Mouse (Mus musculus): ENCODE measurements at regions not wholly inside any gene's neighbourhood (a gene's known extent, or its start where the extent isn't known, plus 50 kb on each side); places are given as distances from the start of the nearest gene placed in this dataset.

- no peak for DNase-seq (ENCODE audit: extremely low read depth, low read depth)
Measured at GRCm38 (mm10) chrX:158920217-158920616, 289.9 kb upstream of the Rps6ka3 start.

GRCm38 (mm10) chrX:158921424-158921823, 288.7 kb upstream of the Rps6ka3 start:
- DNase-seq (ENCODE audit: extremely low read depth, low read depth) = no peak

- DNase-seq (ENCODE audit: extremely low read depth, low read depth) = peak; percentile 46
Measured at GRCm38 (mm10) chrX:158921838-158922450, 288.2 kb upstream of the Rps6ka3 start.

- DNase-seq (ENCODE audit: extremely low read depth, low read depth) = no peak
Measured at GRCm38 (mm10) chrX:158923081-158923561, 287.0 kb upstream of the Rps6ka3 start.

- no peak for DNase-seq (ENCODE audit: extremely low read depth, low read depth)
Measured at GRCm38 (mm10) chrX:158923657-158924489, 286.2 kb upstream of the Rps6ka3 start.

- peak; percentile 21 for DNase-seq (ENCODE audit: extremely low read depth, low read depth)
Measured at GRCm38 (mm10) chrX:158924490-158925398, 285.4 kb upstream of the Rps6ka3 start.

GRCm38 (mm10) chrX:158931864-158932263, 278.2 kb upstream of the Rps6ka3 start:
- DNase-seq (ENCODE audit: extremely low read depth, low read depth) = no peak

- DNase-seq (ENCODE audit: extremely low read depth, low read depth) = no peak
Measured at GRCm38 (mm10) chrX:158947191-158947590, 262.9 kb upstream of the Rps6ka3 start.

GRCm38 (mm10) chrX:158971726-158972125, 238.4 kb upstream of the Rps6ka3 start:
- no peak for DNase-seq (ENCODE audit: extremely low read depth, low read depth)

GRCm38 (mm10) chrX:158976648-158977047, 233.5 kb upstream of the Rps6ka3 start:
- DNase-seq (ENCODE audit: extremely low read depth, low read depth) = no peak

GRCm38 (mm10) chrX:158984721-158985120, 225.4 kb upstream of the Rps6ka3 start:
- DNase-seq (ENCODE audit: extremely low read depth, low read depth) = no peak

- DNase-seq (ENCODE audit: extremely low read depth, low read depth) = no peak
Measured at GRCm38 (mm10) chrX:158987676-158988075, 222.4 kb upstream of the Rps6ka3 start.

GRCm38 (mm10) chrX:159018955-159019354, 191.2 kb upstream of the Rps6ka3 start:
- no peak for DNase-seq (ENCODE audit: extremely low read depth, low read depth)

GRCm38 (mm10) chrX:159026311-159026710, 183.8 kb upstream of the Rps6ka3 start:
- DNase-seq (ENCODE audit: extremely low read depth, low read depth) = no peak

GRCm38 (mm10) chrX:159031927-159032326, 178.2 kb upstream of the Rps6ka3 start:
- no peak for DNase-seq (ENCODE audit: extremely low read depth, low read depth)

GRCm38 (mm10) chrX:159043432-159043831, 166.7 kb upstream of the Rps6ka3 start:
- DNase-seq (ENCODE audit: extremely low read depth, low read depth) = peak; percentile 62

GRCm38 (mm10) chrX:159047876-159048275, 162.2 kb upstream of the Rps6ka3 start:
- DNase-seq (ENCODE audit: extremely low read depth, low read depth) = no peak

GRCm38 (mm10) chrX:159055689-159056461, 154.2 kb upstream of the Rps6ka3 start:
- no peak for DNase-seq (ENCODE audit: extremely low read depth, low read depth)

GRCm38 (mm10) chrX:159056462-159056805, 153.7 kb upstream of the Rps6ka3 start:
- DNase-seq (ENCODE audit: extremely low read depth, low read depth) = no peak

GRCm38 (mm10) chrX:159058931-159059330, 151.2 kb upstream of the Rps6ka3 start:
- no peak for DNase-seq (ENCODE audit: extremely low read depth, low read depth)

- DNase-seq (ENCODE audit: extremely low read depth, low read depth) = no peak
Measured at GRCm38 (mm10) chrX:159061322-159061721, 148.8 kb upstream of the Rps6ka3 start.
